Mouse (Mus musculus) cerebellum, adult 2 months (tissue): ENCODE measurements at regions not wholly inside any gene's neighbourhood (a gene's known extent, or its start where the extent isn't known, plus 50 kb on each side); places are given as distances from the start of the nearest gene placed in this dataset.

Source experiments
- CTCF ChIP-seq: fragments of 200-500 bp; IDR thresholded peaks from 2 replicates; pipeline ENCODE4 v1.5.1; 2011; ENCODE audit warnings: low read depth, mild to moderate bottlenecking, control low read depth, low read length, moderate library complexity, borderline replicate concordance; ENCODE audit not compliant: insufficient read depth
- POLR2A ChIP-seq: fragments of 200-500 bp; IDR thresholded peaks from 2 replicates; pipeline ENCODE4 v1.6.1; 2011; ENCODE audit warnings: low read length, control low read depth, borderline replicate concordance; ENCODE audit not compliant: insufficient read depth

DNA sequence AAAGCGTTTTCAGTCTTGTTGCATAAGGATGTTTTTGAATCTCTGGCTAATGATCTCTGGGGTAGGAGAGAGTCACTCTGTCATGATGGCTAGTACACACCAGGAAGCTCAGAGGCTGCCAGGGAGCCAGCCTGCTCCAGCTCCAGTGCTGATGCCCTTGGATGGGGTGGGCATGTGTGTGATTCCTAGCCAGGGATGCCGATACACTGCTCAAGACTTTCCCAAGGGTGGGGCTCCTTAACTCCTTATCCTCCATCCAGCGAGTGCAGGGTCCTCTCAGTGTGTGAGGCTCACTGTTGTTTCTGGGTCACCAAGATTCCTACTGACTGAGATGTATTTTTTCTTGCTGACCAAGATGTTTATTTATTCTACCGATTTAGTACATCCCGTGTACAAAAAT is 122.4 kb upstream of the Gjb5 start:
- TF ChIP-seq POLR2A: no peak
- no peak for TF ChIP-seq CTCF
